Mouse (Mus musculus): ENCODE data around the gene Gck. TPM values are rescaled to one million over a fixed set of nuclear protein-coding genes. Genes with fewer than 3 reads are reported as not detected.

The Gck gene
- polyA plus RNA-seq, 1 experiment: 6.4 TPM

DNA sequence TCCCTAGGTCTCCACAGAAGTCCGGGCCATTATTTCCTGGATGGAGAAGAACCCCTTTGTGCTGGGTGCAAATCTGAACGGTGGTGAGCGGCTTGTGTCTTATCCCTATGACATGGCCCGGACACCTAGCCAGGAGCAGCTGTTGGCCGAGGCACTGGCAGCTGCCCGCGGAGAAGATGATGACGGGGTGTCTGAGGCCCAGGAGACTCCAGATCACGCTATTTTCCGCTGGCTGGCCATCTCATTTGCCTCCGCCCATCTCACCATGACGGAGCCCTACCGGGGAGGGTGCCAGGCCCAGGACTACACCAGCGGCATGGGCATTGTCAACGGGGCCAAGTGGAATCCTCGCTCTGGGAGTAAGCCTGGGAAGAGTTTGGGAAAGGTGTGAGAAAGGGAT is 79.8 kb downstream of the Gck start:
- TF ChIP-seq CTCF (IDR thresholded peaks at IDR 0.05; ENCODE audit: borderline replicate concordance, extremely low read depth, insufficient read depth, insufficient read length) (no peak), POLR2A (IDR thresholded peaks at IDR 0.05; ENCODE audit: borderline replicate concordance, extremely low read depth, insufficient read depth, insufficient read length, poor library complexity, severe bottlenecking) (no peak)
- no peak for DNase-seq (ENCODE audit: low read depth)

DNA sequence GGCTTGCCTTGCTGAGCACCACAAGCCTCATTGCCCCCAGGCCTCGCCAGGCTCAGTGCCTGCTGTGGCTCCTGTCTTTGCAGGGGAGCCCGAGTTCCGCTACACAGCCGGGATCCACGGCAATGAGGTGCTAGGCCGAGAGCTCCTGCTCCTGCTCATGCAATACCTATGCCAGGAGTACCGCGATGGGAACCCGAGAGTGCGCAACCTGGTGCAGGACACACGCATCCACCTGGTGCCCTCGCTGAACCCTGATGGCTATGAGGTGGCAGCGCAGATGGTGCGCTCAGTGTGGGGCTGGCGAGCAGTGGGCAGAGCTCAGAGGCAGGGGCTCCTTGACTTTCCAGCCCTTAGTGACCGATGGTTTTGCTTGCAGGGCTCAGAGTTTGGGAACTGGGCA is 80.5 kb downstream of the Gck start:
- DNase-seq (ENCODE audit: low read depth): no peak

GRCm38 (mm10) chr11:5868324-5868723 is 81.6 kb downstream of the Gck start:
- no peak for TF ChIP-seq CTCF (IDR thresholded peaks at IDR 0.05; ENCODE audit: borderline replicate concordance, extremely low read depth, insufficient read depth, insufficient read length)
- TF ChIP-seq POLR2A (IDR thresholded peaks at IDR 0.05; ENCODE audit: borderline replicate concordance, extremely low read depth, insufficient read depth, insufficient read length, poor library complexity, severe bottlenecking): no peak
- DNase-seq (ENCODE audit: low read depth): no peak

More for the DNA sequence above, 80.5 kb downstream of the Gck start:
- no peak for TF ChIP-seq POLR2A (IDR thresholded peaks at IDR 0.05; ENCODE audit: borderline replicate concordance, extremely low read depth, insufficient read depth, insufficient read length, poor library complexity, severe bottlenecking)
- no peak for TF ChIP-seq CTCF (IDR thresholded peaks at IDR 0.05; ENCODE audit: borderline replicate concordance, extremely low read depth, insufficient read depth, insufficient read length)

DNA sequence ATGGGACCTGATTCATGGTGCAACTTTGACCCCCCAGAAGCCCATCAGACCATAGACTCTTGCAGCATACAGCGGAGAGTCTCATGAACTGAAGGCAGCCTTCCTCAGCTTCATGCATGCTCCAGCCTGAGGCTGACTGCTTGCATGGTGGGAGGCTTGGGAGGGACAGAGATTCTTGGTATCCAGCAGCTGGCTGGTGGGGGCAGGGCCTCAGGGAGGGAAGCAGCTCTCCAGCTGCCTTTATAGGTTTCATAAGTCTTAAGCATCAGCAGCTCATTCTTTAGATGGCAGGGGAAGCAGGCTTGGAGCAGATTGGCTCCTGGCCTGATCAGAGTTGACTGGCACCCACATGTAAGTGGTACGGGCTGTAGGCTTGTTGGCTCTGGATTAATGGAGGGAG is 82.7 kb downstream of the Gck start:
- no peak for DNase-seq (ENCODE audit: low read depth)
- TF ChIP-seq CTCF (IDR thresholded peaks at IDR 0.05; ENCODE audit: borderline replicate concordance, extremely low read depth, insufficient read depth, insufficient read length) (no peak), POLR2A (IDR thresholded peaks at IDR 0.05; ENCODE audit: borderline replicate concordance, extremely low read depth, insufficient read depth, insufficient read length, poor library complexity, severe bottlenecking) (no peak)

DNA sequence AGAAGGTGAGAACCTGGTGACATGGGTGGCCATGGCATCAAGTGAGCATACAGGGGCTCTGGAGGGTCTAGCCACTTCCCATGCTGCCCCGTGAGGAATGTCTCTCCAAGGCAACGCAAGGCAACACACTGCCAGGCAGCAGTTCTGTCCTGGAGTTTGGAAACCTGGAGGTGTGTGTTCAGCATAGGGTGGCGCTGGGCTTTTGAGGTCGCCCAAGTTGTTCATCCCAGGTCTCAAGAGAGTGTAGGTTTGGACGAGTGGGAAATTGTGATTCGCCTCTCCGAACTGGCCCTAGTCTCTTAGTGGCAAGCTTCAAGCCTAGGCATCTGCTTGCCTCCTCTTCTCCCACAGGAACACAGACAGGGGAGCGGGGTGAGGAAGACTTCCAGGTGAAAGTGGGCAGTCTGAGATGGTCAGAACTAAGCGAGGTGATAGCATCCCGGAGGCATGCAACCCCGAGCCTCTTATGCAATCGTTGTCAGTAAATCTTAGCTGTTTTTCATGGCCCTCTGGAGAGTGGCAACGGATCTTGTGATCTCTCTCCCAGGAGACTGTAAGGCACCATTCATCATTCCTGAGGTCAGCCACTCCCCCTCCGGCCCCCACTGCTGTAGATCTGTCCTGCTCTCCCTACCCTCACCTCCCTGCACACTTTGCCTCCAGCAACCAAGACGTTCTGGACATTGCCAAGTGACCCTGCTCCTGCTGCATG is 87.3 kb downstream of the Gck start:
- TF ChIP-seq CTCF (IDR thresholded peaks at IDR 0.05; ENCODE audit: borderline replicate concordance, extremely low read depth, insufficient read depth, insufficient read length) (no peak), POLR2A (IDR thresholded peaks at IDR 0.05; ENCODE audit: borderline replicate concordance, extremely low read depth, insufficient read depth, insufficient read length, poor library complexity, severe bottlenecking) (no peak)
- DNase-seq (ENCODE audit: low read depth): no peak

- TF ChIP-seq CTCF (IDR thresholded peaks at IDR 0.05; ENCODE audit: borderline replicate concordance, extremely low read depth, insufficient read depth, insufficient read length): no peak
- no peak for TF ChIP-seq POLR2A (IDR thresholded peaks at IDR 0.05; ENCODE audit: borderline replicate concordance, extremely low read depth, insufficient read depth, insufficient read length, poor library complexity, severe bottlenecking)
- DNase-seq (ENCODE audit: low read depth): peak; percentile 24
Observed at GRCm38 (mm10) chr11:5861678-5862393, 88.0 kb downstream of the Gck start, which contains the start of gene Aebp1. Aebp1 (plus strand) TSS chr11:5861947.

GRCm38 (mm10) chr11:5860639-5861038 is 89.2 kb downstream of the Gck start:
- DNase-seq (ENCODE audit: low read depth): peak; percentile 18
- TF ChIP-seq POLR2A (IDR thresholded peaks at IDR 0.05; ENCODE audit: borderline replicate concordance, extremely low read depth, insufficient read depth, insufficient read length, poor library complexity, severe bottlenecking): no peak
- no peak for TF ChIP-seq CTCF (IDR thresholded peaks at IDR 0.05; ENCODE audit: borderline replicate concordance, extremely low read depth, insufficient read depth, insufficient read length)

GRCm38 (mm10) chr11:5859883-5860550 is 89.9 kb downstream of the Gck start:
- TF ChIP-seq POLR2A (IDR thresholded peaks at IDR 0.05; ENCODE audit: borderline replicate concordance, extremely low read depth, insufficient read depth, insufficient read length, poor library complexity, severe bottlenecking): no peak
- TF ChIP-seq CTCF (IDR thresholded peaks at IDR 0.05; ENCODE audit: borderline replicate concordance, extremely low read depth, insufficient read depth, insufficient read length): no peak
- no peak for DNase-seq (ENCODE audit: low read depth)

DNA sequence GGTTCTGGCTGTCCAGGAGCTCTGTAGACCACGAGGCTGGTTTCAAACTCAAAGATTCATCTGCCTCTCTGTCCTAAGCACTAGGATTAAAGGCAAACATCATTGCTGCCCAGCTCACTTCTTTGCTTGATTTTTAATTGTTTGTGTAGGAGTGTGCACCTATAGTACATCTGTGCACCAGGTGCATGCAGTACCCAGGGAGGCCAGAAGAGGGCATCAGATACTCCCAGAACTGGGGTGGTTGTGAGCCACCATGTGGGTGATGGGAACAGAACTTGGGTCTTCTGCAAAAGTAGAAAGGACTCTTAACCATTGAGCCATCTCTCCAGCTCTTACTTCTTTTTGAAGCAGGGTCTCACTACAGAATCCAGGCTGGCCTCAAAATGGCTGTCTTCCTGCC is 91.2 kb downstream of the Gck start:
- TF ChIP-seq CTCF (IDR thresholded peaks at IDR 0.05; ENCODE audit: borderline replicate concordance, extremely low read depth, insufficient read depth, insufficient read length) (peak; percentile 39; the same call in 1 of the 2 replicates), POLR2A (IDR thresholded peaks at IDR 0.05; ENCODE audit: borderline replicate concordance, extremely low read depth, insufficient read depth, insufficient read length, poor library complexity, severe bottlenecking) (no peak)
- no peak for DNase-seq (ENCODE audit: low read depth)

DNA sequence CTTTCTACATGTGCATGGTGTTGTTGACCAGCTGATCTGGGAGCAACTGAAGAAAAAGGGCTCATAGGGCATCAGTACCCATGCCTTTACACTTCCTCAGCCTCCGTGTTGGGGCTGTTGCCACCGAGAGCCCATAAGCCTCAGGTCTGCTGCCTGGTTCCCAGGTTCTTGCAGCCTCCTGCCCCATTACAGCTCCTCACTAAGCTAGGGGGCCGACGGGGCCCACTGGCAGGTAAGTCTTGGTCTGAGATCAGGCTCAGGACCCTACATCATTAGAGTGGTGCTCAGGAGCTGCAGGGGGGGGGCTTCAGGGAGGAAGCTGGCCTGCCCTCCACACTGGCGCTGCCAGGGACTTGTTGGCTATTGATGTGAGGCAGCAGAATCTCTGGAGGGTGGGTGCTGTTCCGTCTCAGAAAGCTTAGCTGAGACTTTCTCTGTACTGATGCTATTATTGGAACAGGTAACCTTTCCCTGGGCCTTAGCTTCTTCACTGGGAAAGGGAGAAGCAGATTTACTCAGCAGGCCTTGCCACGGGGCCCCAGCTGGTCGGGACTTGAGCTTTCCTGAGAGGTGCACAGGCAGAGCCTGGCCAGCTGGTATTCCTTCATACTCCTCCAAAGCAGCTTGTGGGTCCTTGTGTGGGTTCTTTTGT is 93.3 kb downstream of the Gck start:
- DNase-seq (ENCODE audit: low read depth): no peak
- TF ChIP-seq POLR2A (IDR thresholded peaks at IDR 0.05; ENCODE audit: borderline replicate concordance, extremely low read depth, insufficient read depth, insufficient read length, poor library complexity, severe bottlenecking): no peak
- no peak for TF ChIP-seq CTCF (IDR thresholded peaks at IDR 0.05; ENCODE audit: borderline replicate concordance, extremely low read depth, insufficient read depth, insufficient read length)

DNA sequence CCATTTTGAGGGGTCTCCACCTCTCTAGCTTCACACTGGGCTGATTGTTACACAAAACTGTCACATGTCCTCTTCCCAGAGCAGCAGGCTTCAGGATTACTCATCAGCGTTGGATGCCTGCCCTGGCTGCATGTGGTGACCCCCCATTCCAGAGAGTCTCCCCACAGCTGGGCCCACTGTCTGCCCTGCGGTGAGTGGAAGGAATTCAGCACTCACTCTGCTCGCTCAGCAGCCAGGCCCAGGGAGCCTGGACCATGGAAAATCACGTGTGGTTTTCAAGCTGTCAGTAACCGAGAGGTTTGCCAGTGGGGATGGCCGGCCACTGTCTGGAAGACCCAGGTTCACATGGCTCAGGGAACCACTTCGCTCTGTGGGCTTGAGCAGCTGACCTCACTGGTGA is 94.0 kb downstream of the Gck start:
- TF ChIP-seq POLR2A (IDR thresholded peaks at IDR 0.05; ENCODE audit: borderline replicate concordance, extremely low read depth, insufficient read depth, insufficient read length, poor library complexity, severe bottlenecking) (no peak), CTCF (IDR thresholded peaks at IDR 0.05; ENCODE audit: borderline replicate concordance, extremely low read depth, insufficient read depth, insufficient read length) (no peak)
- DNase-seq (ENCODE audit: low read depth): peak; percentile 54

All from brain, embryonic 14.5 days (tissue).